Mouse (Mus musculus) CH12.LX (cell line): Measurements from ENCODE around the gene Dirc2.

Experiments used
- CHD1 ChIP-seq: IDR thresholded peaks from 2 replicates; pipeline ENCODE4 v1.6.1; 2012; ENCODE audit warnings: low read depth, low read length, improper control_type of control experiment, inconsistent platforms
- CTCF ChIP-seq, 2 experiments: IDR thresholded peaks in 1 of 2; conservative IDR thresholded peaks in 1 of 2; 2 replicates each; pipeline ENCODE4 v1.5.1; 2011 to 2012; ENCODE audit warnings: low read depth in 2 of 2, low read length in 2 of 2, improper control_type of control experiment in 1 of 2, inconsistent platforms in 1 of 2, mild to moderate bottlenecking in 1 of 2, moderate library complexity in 1 of 2
- JUND ChIP-seq: conservative IDR thresholded peaks from 2 replicates; pipeline ENCODE4 v1.6.1; 2011; ENCODE audit warnings: low read depth, low read length, improper control_type of control experiment
- MYC ChIP-seq: IDR thresholded peaks from 2 replicates; pipeline ENCODE4 v1.6.1; 2011; ENCODE audit warnings: low read depth, mild to moderate bottlenecking, improper control_type of control experiment, low read length
- POLR2A ChIP-seq: IDR thresholded peaks from 2 replicates; pipeline ENCODE4 v1.6.1; 2011; ENCODE audit warnings: low read depth, mild to moderate bottlenecking, improper control_type of control experiment, low read length
- ZC3H11A ChIP-seq: IDR thresholded peaks from 2 replicates; pipeline ENCODE4 v1.6.1; 2012; ENCODE audit warnings: low read depth, mild to moderate bottlenecking, inconsistent platforms, low read length, improper control_type of control experiment

GRCm38 (mm10) chr16:35771606-35772005 is 2.5 kb upstream of the Dirc2 start:
- TF ChIP-seq CTCF (conservative IDR thresholded peaks at IDR 0.05 in 1 of 2, IDR thresholded peaks at IDR 0.05 in 1 of 2; ENCODE audit: low read depth in 2 of 2, low read length in 2 of 2) = peak in 1 of 2 experiments; percentile 25; a peak in 2 of 4 replicates
- TF ChIP-seq CHD1 = no peak
- TF ChIP-seq POLR2A = no peak
- no peak for TF ChIP-seq ZC3H11A
- TF ChIP-seq MYC = no peak
- no peak for TF ChIP-seq JUND
